8 mouse cellular contexts compared by ENCODE assay signal in genomic region chr3:64949307-64949706, GRCm38 (mm10).
DNase-seq lines count a peak whose midpoint lies in the region; ATAC-seq and TF ChIP-seq lines count a peak whose summit lies in the region.

No protein-coding gene starts in this region.

- no peak for DNase-seq in cerebellum, adult 9-10 months
- no peak for DNase-seq in lung, postnatal 14 days
- no peak for DNase-seq in forebrain, postnatal 0 days
- DNase-seq in midbrain, postnatal 0 days (ENCODE audit: low spot score) = peak; percentile 11
- no peak for DNase-seq in spleen, postnatal 14 days (ENCODE audit: low spot score in 2 of 2)
- no peak for DNase-seq in adrenal gland, postnatal 14 days

- no peaks in the 10 kb centered on the region for H3K9me3 ChIP-seq in lung, embryonic 15.5 days
- H3K9me3 ChIP-seq in forebrain, postnatal 0 days (ENCODE audit: low read length) = no peaks in the 10 kb centered on the region
- H3K9me3 ChIP-seq in midbrain, postnatal 0 days (ENCODE audit: low read length) = no peaks in the 10 kb centered on the region

- 0 out of 2 replicates have a peak, but pooled peaks cover 8% of the 10 kb centered on the region for H3K27me3 ChIP-seq in lung, embryonic 15.5 days
- no peaks in the 10 kb centered on the region for H3K27me3 ChIP-seq in forebrain, postnatal 0 days (ENCODE audit: insufficient read depth, low read length)
- no peaks in the 10 kb centered on the region for H3K27me3 ChIP-seq in midbrain, postnatal 0 days (ENCODE audit: insufficient read depth, low read length)

- no peak overlapping the region for H3K4me3 ChIP-seq in lung, embryonic 15.5 days
- peak overlapping the region; percentile 37 for H3K4me3 ChIP-seq in forebrain, postnatal 0 days (ENCODE audit: low read depth, low read length)
- H3K4me3 ChIP-seq in midbrain, postnatal 0 days (ENCODE audit: low read depth, low read length) = peak overlapping the region; percentile 44

- H3K36me3 ChIP-seq in lung, embryonic 15.5 days = no peaks in the 10 kb centered on the region
- no peaks in the 10 kb centered on the region for H3K36me3 ChIP-seq in forebrain, postnatal 0 days (ENCODE audit: insufficient read depth)
- no peaks in the 10 kb centered on the region for H3K36me3 ChIP-seq in midbrain, postnatal 0 days (ENCODE audit: insufficient read depth, low read length)

- H3K4me2 ChIP-seq in lung, embryonic 15.5 days = peak overlapping the region; percentile 35
- H3K4me2 ChIP-seq in forebrain, postnatal 0 days (ENCODE audit: low read depth) = peak overlapping the region; percentile 60
- H3K4me2 ChIP-seq in midbrain, postnatal 0 days (ENCODE audit: low read depth, low read length, poor library complexity, severe bottlenecking) = peak overlapping the region; percentile 77

- 13% methylated on average over 16 of the region's 16 CpGs for WGBS in lung, embryonic 15.5 days
- WGBS in forebrain, postnatal 0 days = 6% methylated on average over 16 of the region's 16 CpGs
- WGBS in midbrain, postnatal 0 days = 3% methylated on average over 16 of the region's 16 CpGs

- peak; percentile 80; the same call in 1 of the 2 replicates for ATAC-seq in cerebellum, adult (ENCODE audit: insufficient number of reproducible peaks, low FRiP score, low TSS enrichment)
- no peak for ATAC-seq in lung, embryonic 15.5 days (ENCODE audit: borderline replicate concordance, extremely low read depth, low FRiP score, low TSS enrichment)
- no peak for ATAC-seq in forebrain, postnatal 0 days
- ATAC-seq in midbrain, postnatal 0 days (ENCODE audit: low FRiP score) = 0 out of 2 replicates have a peak, but pooled peaks have one; percentile 31

- TF ChIP-seq CTCF in forebrain, postnatal 0 days (IDR thresholded peaks at IDR 0.05; ENCODE audit: low read depth) = no peak
- no peak for TF ChIP-seq CTCF in midbrain, postnatal 0 days (IDR thresholded peaks at IDR 0.05)

- H3K4me1 ChIP-seq in lung, embryonic 15.5 days = no peaks in the 10 kb centered on the region
- H3K4me1 ChIP-seq in forebrain, postnatal 0 days (ENCODE audit: insufficient read depth) = peaks cover 3% of the 10 kb centered on the region; the same call in 1 of the 2 replicates
- H3K4me1 ChIP-seq in midbrain, postnatal 0 days (ENCODE audit: insufficient read depth, low read length) = no peaks in the 10 kb centered on the region

- H3K9ac ChIP-seq in lung, embryonic 15.5 days = no peak overlapping the region
- H3K9ac ChIP-seq in forebrain, postnatal 0 days = peak overlapping the region; percentile 45
- H3K9ac ChIP-seq in midbrain, postnatal 0 days (replicated peaks; ENCODE audit: low read length, poor library complexity, severe bottlenecking) = peak overlapping the region; percentile 51

- H3K27ac ChIP-seq in lung, embryonic 15.5 days = no peak overlapping the region
- no peak overlapping the region for H3K27ac ChIP-seq in forebrain, postnatal 0 days (ENCODE audit: low read depth, low read length)
- H3K27ac ChIP-seq in midbrain, postnatal 0 days (ENCODE audit: low read depth, low read length) = no peak overlapping the region

Comparison
In these comparisons a context has a peak if more than half of its experiments do, and no peak if none do; other contexts are left out.
1. ATAC-seq: peak in cerebellum, adult (single experiment) and midbrain, postnatal 0 days (single experiment); none in lung, embryonic 15.5 days (single experiment) and forebrain, postnatal 0 days (single experiment).
2. Peak in every context shown above with its lines, with median percentiles within 50 percentile points of each other: H3K4me2 ChIP-seq.